Mouse (Mus musculus) testis, postnatal 10 days (tissue): ENCODE measurements around the gene Rtp3.

Experiments
- DNase-seq: peaks from one replicate; pipeline ENCODE4 v3.0.0; 2021; ENCODE audit warnings: low spot score

Gene Rtp3

GRCm38 (mm10) chr9:110945343-110945742, 45.0 kb downstream of the Rtp3 start:
- DNase-seq = no peak

- no peak for DNase-seq
Observed at GRCm38 (mm10) chr9:110944265-110944664, 46.1 kb downstream of the Rtp3 start.

GRCm38 (mm10) chr9:110937506-110938490, 52.6 kb downstream of the Rtp3 start:
- no peak for DNase-seq

GRCm38 (mm10) chr9:110935941-110936340, 54.4 kb downstream of the Rtp3 start:
- DNase-seq = no peak
